Mouse (Mus musculus) heart, embryonic 13.5 days (tissue): ENCODE data around the gene Fcho2. TPM values are rescaled to one million over a fixed set of nuclear protein-coding genes. Genes with fewer than 3 reads are reported as not detected.

ENCODE experiments used
- ATAC-seq: fragments of 200-750 bp; cut with Nextera tagmentation; 2 replicates; pipeline ENCODE4 v1.8.0; 2017; ENCODE audit warnings: moderate TSS enrichment; ENCODE audit not compliant: insufficient number of reproducible peaks, low FRiP score, low TSS enrichment; ENCODE audit errors: extremely low read depth
- H3K27ac ChIP-seq: fragments of 300-500 bp; sonication (generic); replicated peaks from 2 replicates; pipeline ENCODE4 v1.5.1; 2015; ENCODE audit warnings: moderate library complexity, mild to moderate bottlenecking, inconsistent platforms
- H3K27me3 ChIP-seq: fragments of 300-500 bp; sonication (generic); replicated peaks from 2 replicates; pipeline ENCODE4 v1.6.1; 2015; ENCODE audit warnings: mild to moderate bottlenecking, inconsistent platforms
- H3K36me3 ChIP-seq: fragments of 300-500 bp; sonication (generic); 2 replicates; pipeline ENCODE4 v1.6.1; 2015; ENCODE audit warnings: mild to moderate bottlenecking, inconsistent platforms
- H3K4me1 ChIP-seq: fragments of 300-500 bp; sonication (generic); 2 replicates; pipeline ENCODE4 v1.6.1; 2015; ENCODE audit warnings: inconsistent platforms
- H3K4me2 ChIP-seq: fragments of 300-500 bp; sonication (generic); 2 replicates; pipeline ENCODE4 v1.6.1; 2015; ENCODE audit warnings: inconsistent platforms, mild to moderate bottlenecking, moderate library complexity
- H3K4me3 ChIP-seq: fragments of 300-500 bp; sonication (generic); 2 replicates; pipeline ENCODE4 v1.5.1; 2015; ENCODE audit warnings: moderate library complexity, mild to moderate bottlenecking, inconsistent platforms
- H3K9ac ChIP-seq: fragments of 300-500 bp; sonication (generic); 2 replicates; pipeline ENCODE4 v1.6.1; 2015; ENCODE audit warnings: inconsistent platforms, mild to moderate bottlenecking, moderate library complexity
- H3K9me3 ChIP-seq: fragments of 300-500 bp; sonication (generic); 2 replicates; pipeline ENCODE4 v1.6.1; 2016; ENCODE audit warnings: inconsistent platforms
- WGBS: fragments of 180-500 bp; shearing (Covaris S2); methylation state at CpG from one replicate; pipeline ENCODE4 v1.1.7; 2015; ENCODE audit warnings: mixed read lengths; 5-methylcytosine and 5-hydroxymethylcytosine counted together
- polyA plus RNA-seq: library from polyadenylated mRNA; unstranded; fragments of >200 nt; fragmentation: Nextera tagmentation; extraction: Ambion mirVana; gene quantifications from 2 replicates; pipeline ENCODE4 v1.2.1, GENCODE M21; 2015

Gene Fcho2
- polyA plus RNA-seq, 1 experiment from 2014 or later: 26.3 TPM

DNA sequence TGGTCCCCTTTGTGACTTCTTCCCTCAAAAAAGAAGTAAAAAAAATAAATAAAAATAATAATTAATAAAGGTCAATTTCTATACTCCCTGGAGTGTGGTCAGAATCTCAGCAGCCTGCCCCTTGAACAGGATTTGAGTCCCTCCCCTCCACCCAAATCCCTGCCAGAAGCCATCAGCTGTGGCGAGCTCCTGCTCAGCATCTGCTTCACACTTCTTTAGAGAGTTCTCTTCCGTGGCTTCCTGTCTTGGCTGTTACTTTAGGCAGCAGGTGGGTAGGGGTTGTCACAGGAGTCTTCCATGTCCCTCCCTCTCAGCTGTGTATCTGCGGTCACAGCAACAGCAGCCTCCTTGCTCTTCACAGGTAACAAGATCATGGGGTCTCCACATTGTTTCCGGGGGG, 109.7 kb downstream of the Fcho2 start:
- H3K4me3 ChIP-seq: no peak overlapping the region
- peaks cover 6% of the 10 kb centered on the region for H3K4me1 ChIP-seq
- no peaks in the 10 kb centered on the region for H3K36me3 ChIP-seq
- no peak overlapping the region for H3K27ac ChIP-seq
- 65% methylated on average over 4 of the region's 4 CpGs for WGBS
- no peak for ATAC-seq
- H3K4me2 ChIP-seq: no peak overlapping the region
- H3K9me3 ChIP-seq: no peaks in the 10 kb centered on the region
- H3K27me3 ChIP-seq: no peaks in the 10 kb centered on the region
- H3K9ac ChIP-seq: no peak overlapping the region

DNA sequence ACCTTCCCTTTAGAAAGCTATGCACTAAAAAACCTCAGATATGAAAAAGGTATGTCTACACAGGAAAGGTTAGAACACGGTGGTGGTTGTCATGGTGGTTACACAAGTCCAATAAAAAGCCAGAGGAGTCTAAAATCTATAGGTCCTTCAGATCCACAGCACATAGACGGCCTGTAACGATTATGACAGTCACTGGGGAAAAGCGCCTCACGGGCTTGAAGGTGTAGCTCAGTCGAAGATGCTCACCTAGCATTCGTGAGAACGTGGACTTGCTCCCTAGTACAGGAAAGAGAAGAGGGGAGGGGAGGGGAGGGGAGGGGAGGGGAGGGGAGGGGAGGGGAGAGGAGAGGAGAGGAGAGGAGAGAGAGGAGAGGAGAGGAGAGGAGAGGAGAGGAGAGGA, 111.5 kb downstream of the Fcho2 start:
- Histone ChIP-seq H3K9me3 (no peaks in the 10 kb centered on the region), H3K27me3 (no peaks in the 10 kb centered on the region), H3K36me3 (no peaks in the 10 kb centered on the region), H3K4me3 (no peak overlapping the region), H3K27ac (no peak overlapping the region), H3K4me1 (peaks cover 22% of the 10 kb centered on the region), H3K9ac (no peak overlapping the region), H3K4me2 (no peak overlapping the region)
- 74% methylated on average over 7 of the region's 8 CpGs for WGBS
- ATAC-seq: no peak

DNA sequence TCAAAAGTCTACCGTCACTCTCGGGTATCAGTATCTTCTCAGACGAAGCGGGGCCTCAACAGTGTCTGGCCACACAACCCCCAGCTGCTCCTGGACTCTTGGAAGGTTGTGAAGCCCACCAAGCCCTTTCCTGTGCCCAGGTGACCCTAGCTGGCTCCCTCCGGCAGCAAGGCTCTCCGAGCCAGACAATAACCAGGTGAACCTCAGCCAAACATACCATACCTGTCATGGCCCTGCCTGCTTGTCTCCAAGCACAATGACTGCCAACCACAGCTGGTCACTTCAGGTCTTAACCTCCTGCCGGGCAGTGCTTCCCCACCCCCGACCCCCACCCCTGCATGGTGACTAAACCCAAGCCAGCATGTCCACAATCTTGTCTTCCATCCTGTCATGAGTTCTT, 112.9 kb downstream of the Fcho2 start:
- ATAC-seq: no peak
- Histone ChIP-seq H3K9ac (no peak overlapping the region), H3K9me3 (no peaks in the 10 kb centered on the region), H3K4me1 (peaks cover 22% of the 10 kb centered on the region), H3K27ac (no peak overlapping the region), H3K4me3 (no peak overlapping the region), H3K4me2 (no peak overlapping the region), H3K36me3 (no peaks in the 10 kb centered on the region), H3K27me3 (no peaks in the 10 kb centered on the region)
- 81% methylated on average over 8 of the region's 8 CpGs for WGBS

DNA sequence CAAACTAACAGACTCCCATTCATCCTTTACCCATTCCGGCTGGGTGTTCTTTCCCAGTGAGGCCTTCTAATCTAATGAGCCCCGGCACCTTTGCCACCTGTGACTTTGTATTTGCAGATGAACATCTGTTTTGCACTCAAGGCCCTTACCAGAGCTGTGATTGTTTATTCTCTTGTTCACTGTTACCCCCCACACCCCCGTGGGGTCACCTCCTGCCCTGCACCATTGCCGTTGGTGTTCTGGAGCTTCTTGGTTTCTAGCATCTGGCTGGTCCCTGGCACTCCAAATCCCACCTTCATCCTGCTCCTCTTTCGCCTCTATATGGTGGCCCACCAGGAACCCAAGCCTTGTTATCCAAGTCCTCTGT, 114.0 kb downstream of the Fcho2 start:
- no peaks in the 10 kb centered on the region for H3K9me3 ChIP-seq
- no peak overlapping the region for H3K4me2 ChIP-seq
- WGBS: 77% methylated on average over 5 of the region's 5 CpGs
- no peak overlapping the region for H3K4me3 ChIP-seq
- ATAC-seq: no peak
- no peak overlapping the region for H3K9ac ChIP-seq
- H3K27ac ChIP-seq: no peak overlapping the region
- 0 out of 2 replicates have a peak, but pooled peaks cover 1% of the 10 kb centered on the region for H3K27me3 ChIP-seq
- H3K4me1 ChIP-seq: peaks cover 22% of the 10 kb centered on the region
- no peaks in the 10 kb centered on the region for H3K36me3 ChIP-seq

DNA sequence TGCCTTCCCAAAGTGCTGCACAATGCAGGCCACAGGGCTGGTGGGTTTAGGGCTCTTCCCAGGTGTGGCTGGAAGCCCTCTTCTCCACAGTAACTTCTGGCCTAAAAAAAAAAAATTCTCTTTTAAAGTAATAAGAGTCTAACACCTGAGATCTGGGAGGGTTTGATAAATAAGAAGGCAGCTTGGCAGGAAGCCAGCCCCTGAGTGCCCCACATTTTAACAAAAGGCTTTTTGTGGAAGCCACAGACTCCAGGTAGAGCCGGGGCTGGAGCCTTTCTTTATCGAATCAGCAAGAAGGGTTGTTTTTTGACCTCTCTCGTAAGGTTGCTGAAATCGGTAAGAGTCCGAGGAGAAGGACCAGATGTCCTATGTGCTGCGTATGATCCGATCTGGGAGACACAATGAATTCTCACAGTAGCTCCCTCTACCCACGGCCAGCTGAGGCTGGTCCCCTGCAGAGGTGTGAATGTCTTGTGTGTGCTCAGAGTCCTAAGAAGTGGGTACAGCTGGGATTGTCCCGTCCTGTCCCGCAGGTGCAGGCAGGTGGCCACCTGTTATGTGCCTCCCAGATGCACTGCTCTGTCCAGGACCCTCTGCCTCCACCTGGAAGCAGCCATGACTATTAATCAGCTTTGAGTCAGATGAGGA, 114.5 kb downstream of the Fcho2 start:
- Histone ChIP-seq H3K27me3 (peaks cover 6% of the 10 kb centered on the region; the same call in 1 of the 2 replicates), H3K9ac (no peak overlapping the region), H3K4me2 (no peak overlapping the region), H3K27ac (no peak overlapping the region), H3K36me3 (no peaks in the 10 kb centered on the region), H3K4me1 (peaks cover 28% of the 10 kb centered on the region), H3K9me3 (no peaks in the 10 kb centered on the region), H3K4me3 (no peak overlapping the region)
- ATAC-seq: no peak
- 57% methylated on average over 10 of the region's 10 CpGs for WGBS

DNA sequence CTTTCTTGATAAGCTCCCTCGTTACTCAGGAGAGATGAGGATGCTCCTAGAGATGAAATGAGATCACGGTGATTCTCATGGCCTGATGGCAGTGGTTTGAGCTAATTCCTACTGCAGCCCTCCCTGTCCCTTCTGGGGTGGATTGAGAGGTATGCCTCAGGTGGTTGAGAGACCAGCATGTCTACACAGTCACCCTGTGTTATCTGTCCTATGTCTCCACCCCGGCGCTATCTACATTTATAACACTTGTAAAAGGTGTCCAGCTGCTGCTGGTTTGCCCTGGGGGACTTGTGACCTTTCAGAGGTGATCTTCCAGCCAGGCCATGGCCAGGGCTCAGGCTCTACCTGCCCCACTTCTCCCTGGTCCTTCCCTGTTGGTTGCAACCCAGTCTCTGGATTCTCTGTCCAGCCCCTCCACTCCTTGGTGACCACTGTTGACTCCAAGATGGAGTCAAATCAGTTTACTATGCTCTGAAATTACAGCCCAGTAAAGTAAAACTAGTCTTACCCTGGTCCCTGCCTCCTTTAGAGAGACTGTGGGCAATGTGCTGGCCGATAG, 115.2 kb downstream of the Fcho2 start:
- ATAC-seq: no peak
- 51% methylated on average over 5 of the region's 5 CpGs for WGBS
- no peak overlapping the region for H3K4me2 ChIP-seq

DNA sequence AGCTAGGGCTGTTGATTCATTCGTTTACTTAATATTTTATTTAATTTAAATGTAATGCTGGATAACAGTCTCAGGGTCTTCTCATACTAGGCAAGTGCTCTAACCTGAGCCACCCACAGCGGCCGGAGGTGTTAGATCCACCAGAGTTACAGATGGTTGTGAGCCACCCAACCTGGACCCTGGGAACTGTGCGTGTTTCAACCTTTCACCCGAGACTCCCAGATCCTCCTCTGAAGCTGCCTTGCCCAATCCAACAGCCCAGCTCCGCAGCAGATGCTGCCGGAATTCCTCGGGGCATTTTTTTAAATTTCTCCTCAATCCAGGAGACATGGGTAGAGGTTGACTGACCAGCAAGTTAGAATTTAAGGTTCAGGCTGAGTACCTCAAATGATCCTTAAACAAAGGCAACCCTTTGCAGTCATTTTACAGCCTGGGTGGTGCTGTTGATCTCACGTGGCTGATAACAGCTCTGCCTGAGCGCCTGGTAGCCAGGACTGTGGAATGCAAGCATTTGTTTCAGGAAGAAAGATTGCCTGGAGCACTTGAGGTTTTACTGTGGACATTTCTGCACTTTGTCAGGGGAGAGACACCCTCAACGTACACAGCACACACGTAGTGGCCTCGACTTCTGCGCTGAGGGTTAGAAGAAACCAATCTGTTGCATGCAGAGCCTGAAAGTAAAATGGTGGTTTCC, 116.1 kb downstream of the Fcho2 start:
- ATAC-seq: no peak
- WGBS: 39% methylated on average over 14 of the region's 14 CpGs

More for the DNA sequence above, 115.2 kb downstream of the Fcho2 start:
- H3K4me1 ChIP-seq: peaks cover 35% of the 10 kb centered on the region
- H3K36me3 ChIP-seq: no peaks in the 10 kb centered on the region
- H3K27ac ChIP-seq: no peak overlapping the region
- no peak overlapping the region for H3K9ac ChIP-seq
- no peak overlapping the region for H3K4me3 ChIP-seq
- no peaks in the 10 kb centered on the region for H3K9me3 ChIP-seq
- peaks cover 14% of the 10 kb centered on the region for H3K27me3 ChIP-seq

DNA sequence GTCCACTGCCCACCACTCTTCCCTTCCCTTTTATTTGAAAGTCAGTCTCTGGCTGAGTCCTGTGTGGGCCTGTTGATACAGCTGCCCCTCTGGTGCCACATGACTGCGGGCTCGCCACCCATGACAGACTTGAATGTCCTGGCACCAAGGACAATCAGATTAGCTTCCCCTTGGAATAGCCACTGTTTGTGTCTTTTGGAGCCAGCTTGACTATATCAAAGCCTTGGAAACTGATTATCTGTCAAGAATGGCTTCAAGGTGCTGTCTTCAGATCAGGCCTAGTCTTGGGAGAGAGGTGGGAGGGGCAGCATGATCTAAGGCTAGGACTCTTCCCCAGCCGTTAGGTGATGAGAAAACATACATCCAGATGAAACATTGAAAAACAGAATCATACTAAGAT, 118.5 kb downstream of the Fcho2 start:
- Histone ChIP-seq H3K27me3 (peaks cover 41% of the 10 kb centered on the region), H3K27ac (no peak overlapping the region), H3K9me3 (no peaks in the 10 kb centered on the region), H3K4me3 (no peak overlapping the region), H3K36me3 (no peaks in the 10 kb centered on the region), H3K4me1 (peaks cover 44% of the 10 kb centered on the region), H3K9ac (no peak overlapping the region), H3K4me2 (no peak overlapping the region)
- ATAC-seq: no peak
- WGBS: 83% methylated on average over 3 of the region's 3 CpGs

More for the DNA sequence above, 116.1 kb downstream of the Fcho2 start:
- H3K4me2 ChIP-seq: peak overlapping the region; percentile 22; the same call in 1 of the 2 replicates
- H3K36me3 ChIP-seq: no peaks in the 10 kb centered on the region
- peaks cover 43% of the 10 kb centered on the region for H3K4me1 ChIP-seq
- no peak overlapping the region for H3K4me3 ChIP-seq
- no peak overlapping the region for H3K9ac ChIP-seq
- H3K27me3 ChIP-seq: peaks cover 22% of the 10 kb centered on the region
- H3K27ac ChIP-seq: peak overlapping the region; percentile 29
- H3K9me3 ChIP-seq: no peaks in the 10 kb centered on the region

DNA sequence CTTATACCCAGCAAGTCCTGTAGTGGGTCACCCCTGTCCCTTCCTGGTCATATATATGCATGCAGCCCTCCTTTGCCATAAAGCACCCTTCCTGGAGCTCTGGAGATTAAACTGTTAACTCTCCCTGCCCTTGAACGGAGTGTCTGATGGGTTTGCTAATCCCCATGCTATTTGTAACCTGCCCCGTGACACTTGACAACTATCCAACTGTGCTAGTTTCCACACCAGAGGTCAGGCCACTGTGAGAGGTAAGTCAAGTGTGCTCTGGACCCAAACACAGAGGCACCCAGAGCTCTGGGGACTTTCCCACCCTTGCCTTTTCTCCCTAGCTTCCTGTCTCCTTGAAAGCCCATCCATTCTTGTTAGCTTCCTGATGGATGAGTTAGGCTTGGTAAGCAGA, 119.7 kb downstream of the Fcho2 start:
- Histone ChIP-seq H3K9me3 (no peaks in the 10 kb centered on the region), H3K36me3 (no peaks in the 10 kb centered on the region), H3K4me3 (peak overlapping the region; percentile 51), H3K27ac (no peak overlapping the region), H3K27me3 (peaks cover 41% of the 10 kb centered on the region), H3K4me2 (peak overlapping the region; percentile 86), H3K4me1 (peaks cover 38% of the 10 kb centered on the region), H3K9ac (peak overlapping the region; percentile 80)
- 15% methylated on average over 2 of the region's 2 CpGs for WGBS
- no peak for ATAC-seq

DNA sequence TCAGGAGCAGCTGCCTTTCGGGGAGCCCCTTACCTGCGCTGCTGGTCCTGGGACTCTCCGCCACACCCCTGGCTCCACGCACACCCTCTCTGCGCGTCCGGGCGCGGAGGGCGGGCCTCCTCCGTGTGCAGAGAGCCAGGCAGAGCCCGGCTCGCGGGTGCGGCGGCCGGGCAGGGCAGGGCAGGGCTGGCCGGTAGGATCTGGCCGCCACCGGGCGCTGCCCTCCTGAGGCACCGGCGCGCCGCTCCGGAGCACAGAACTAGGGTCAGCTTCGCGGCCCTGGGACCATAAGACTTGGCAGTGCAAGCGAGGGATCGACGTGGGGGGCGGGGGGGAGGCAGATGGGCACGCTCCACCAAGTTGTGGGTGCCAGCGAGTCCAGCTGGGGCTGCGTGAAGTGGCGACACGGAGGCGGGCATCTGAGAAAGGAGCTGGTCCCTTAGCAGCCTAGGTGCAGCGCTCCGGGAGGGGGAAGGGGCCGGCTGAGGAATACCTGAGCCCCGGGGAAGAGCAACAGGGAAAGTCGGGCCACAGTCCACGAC, 120.4 kb downstream of the Fcho2 start, which contains the start of gene Tmem171:
Tmem171 (minus strand) TSS at position 62 of the 542 bp plus-strand sequence.
- Histone ChIP-seq H3K4me1 (peaks cover 38% of the 10 kb centered on the region), H3K36me3 (no peaks in the 10 kb centered on the region), H3K27me3 (peaks cover 41% of the 10 kb centered on the region), H3K27ac (no peak within 1 kb of the TSS), H3K4me2 (peak within 1 kb of the TSS; percentile 86), H3K9ac (peak within 1 kb of the TSS; percentile 80), H3K9me3 (no peaks in the 10 kb centered on the region), H3K4me3 (peak within 1 kb of the TSS; percentile 51)
- 6% methylated on average over 31 of the region's 44 CpGs for WGBS
- no peak for ATAC-seq

DNA sequence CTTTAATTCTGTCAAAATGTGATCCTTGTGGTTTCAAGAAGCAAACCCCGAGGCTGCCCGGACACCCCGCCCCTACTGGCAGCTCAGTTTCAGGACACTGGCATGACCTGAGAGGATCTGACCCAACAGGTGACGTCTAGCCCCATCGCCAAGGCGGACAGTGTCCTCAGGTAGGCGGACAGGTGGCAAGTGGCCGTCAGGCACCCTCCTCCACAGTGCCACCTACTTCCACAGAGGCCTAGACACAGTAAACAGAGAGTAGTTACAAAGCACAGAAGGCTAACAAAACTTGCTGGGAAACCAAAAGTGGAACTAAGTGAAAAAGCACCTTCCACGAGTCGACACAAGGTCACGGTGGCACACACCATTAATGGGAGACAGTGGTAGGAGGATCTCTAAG, 121.9 kb downstream of the Fcho2 start:
- Histone ChIP-seq H3K9ac (no peak overlapping the region), H3K9me3 (no peaks in the 10 kb centered on the region), H3K4me3 (no peak overlapping the region), H3K27ac (no peak overlapping the region), H3K4me1 (peaks cover 34% of the 10 kb centered on the region), H3K36me3 (no peaks in the 10 kb centered on the region), H3K4me2 (no peak overlapping the region), H3K27me3 (peaks cover 41% of the 10 kb centered on the region)
- ATAC-seq: no peak
- WGBS: 84% methylated on average over 11 of the region's 11 CpGs
